Mouse (Mus musculus): Measurements from ENCODE around the gene Crim1. TPM values are rescaled to one million over a fixed set of nuclear protein-coding genes. Genes with fewer than 3 reads are reported as not detected.

Gene Crim1
- polyA plus RNA-seq, 1 experiment from 2014 or later, result 7.3 TPM

DNA sequence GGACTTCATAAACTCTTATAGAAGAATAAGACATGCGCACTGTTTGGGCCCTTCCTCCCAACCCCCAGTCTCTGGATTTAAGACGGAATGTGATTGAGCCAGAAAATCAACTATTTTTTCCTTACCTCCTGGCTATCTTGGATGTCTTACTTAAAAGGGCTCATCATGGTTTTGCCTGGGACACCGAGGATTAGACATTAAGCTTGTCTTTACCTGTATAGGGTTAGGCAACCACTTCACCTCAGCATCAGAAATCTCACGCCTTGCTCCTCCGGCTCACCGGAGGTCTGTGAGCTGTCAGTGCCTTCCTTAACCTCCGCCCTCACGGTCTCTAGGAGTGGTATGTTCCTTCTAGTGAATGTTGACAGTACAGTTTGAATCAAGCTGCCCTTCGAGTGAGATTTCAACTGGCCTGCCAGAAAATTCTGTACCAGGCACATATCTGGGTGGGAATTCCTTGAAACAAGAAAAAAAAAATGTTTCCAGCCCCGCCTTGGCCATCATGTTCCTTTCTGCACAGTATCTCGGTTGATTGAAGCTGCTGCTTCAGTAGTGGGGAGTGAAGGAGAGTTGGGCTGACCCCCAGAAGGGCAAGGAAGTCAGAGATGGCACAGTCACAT, 121.3 kb downstream of the Crim1 start:
- Histone ChIP-seq H3K4me1 (peaks cover 10% of the 10 kb centered on the region; the same call in 1 of the 2 replicates), H3K4me2 (replicated peaks) (no peak overlapping the region), H3K27me3 (no peaks in the 10 kb centered on the region), H3K27ac (replicated peaks) (no peak overlapping the region), H3K4me3 (no peak overlapping the region), H3K9me3 (no peaks in the 10 kb centered on the region), H3K9ac (replicated peaks) (no peak overlapping the region), H3K36me3 (peaks cover 3% of the 10 kb centered on the region; the same call in 1 of the 2 replicates)
- WGBS, result 93% methylated on average over 11 of the region's 11 CpGs
- ATAC-seq (replicated peaks), result no peak

DNA sequence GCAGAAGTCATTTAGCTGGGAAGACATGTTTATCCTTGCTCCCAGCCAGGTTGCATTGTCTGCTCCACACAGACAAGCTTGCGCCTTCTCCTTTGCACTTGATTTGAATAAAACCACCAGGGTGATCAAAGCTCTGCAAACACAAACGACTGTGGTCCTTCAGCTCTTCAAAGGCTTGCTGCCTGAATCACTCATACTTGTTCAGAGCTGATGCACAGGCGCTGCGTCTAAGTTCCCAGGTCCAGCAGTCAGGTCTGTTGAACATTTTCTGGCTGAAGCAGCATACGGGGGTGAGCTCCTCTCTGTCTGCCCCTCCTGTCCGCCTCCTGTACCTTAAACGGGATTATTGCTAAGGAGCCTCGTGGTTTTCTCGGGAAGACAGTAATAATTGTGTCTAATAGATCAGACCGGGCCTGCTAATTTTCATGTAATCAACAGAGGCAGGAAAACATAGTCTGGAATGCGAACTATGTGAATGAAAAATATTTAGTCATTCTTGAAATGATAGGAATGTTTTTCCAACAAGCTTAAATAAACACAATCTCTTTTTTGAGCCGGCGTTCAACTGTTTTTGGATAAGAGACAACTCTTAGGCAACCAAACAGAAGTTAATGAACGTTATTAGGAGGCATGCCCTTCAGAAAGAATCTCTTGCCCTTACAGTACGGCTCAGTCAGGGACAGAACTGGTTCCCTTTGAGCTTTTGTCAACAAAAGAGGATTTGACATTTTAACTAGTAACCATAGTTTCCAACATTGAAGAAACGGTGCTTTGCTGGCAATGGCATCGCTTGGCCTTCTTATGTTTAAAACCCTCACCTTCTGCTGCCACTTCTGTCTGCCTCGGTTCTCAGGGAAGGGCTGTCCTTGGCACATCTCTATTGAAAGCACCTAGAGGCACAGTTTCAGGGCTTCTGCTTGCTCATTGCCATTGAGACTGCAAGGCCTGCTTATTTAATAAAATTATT, 122.6 kb downstream of the Crim1 start:
- Histone ChIP-seq H3K9me3 (no peaks in the 10 kb centered on the region), H3K27me3 (no peaks in the 10 kb centered on the region), H3K27ac (replicated peaks) (no peak overlapping the region), H3K4me2 (replicated peaks) (no peak overlapping the region), H3K4me3 (no peak overlapping the region), H3K4me1 (peaks cover 10% of the 10 kb centered on the region; the same call in 1 of the 2 replicates), H3K9ac (replicated peaks) (no peak overlapping the region), H3K36me3 (peaks cover 3% of the 10 kb centered on the region; the same call in 1 of the 2 replicates)
- WGBS, result 40% methylated on average over 18 of the region's 18 CpGs
- no peak for ATAC-seq (replicated peaks)

DNA sequence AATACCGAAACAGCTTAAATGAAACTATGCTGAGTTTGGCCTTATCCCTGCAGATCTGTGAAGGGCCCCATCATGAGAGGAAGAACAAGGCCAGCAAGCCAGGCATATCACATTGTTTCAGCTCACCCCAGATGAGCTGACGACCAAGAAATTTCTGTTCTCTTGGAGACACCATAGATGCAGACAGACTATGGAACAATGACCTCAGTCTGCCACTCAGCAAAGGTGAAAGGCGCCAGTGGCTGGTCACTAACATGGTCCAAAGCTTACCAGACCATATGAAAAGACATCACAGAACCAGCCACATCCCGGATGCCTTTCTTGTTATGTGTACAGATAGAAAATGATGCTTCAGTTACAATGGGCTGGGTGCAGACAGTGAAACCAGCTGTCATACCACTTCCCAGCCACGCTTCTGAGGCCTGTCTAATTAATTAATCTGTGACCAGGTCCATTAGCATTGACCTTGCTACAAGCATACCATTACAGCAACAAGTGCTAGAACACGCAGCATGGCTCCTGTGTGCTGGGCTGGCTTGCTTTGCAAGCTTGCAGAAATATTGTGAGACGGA, 125.8 kb downstream of the Crim1 start:
- H3K36me3 ChIP-seq, result no peaks in the 10 kb centered on the region
- no peak overlapping the region for H3K4me3 ChIP-seq
- H3K27me3 ChIP-seq, result no peaks in the 10 kb centered on the region
- H3K4me2 ChIP-seq (replicated peaks), result no peak overlapping the region
- no peak for ATAC-seq (replicated peaks)
- no peaks in the 10 kb centered on the region for H3K9me3 ChIP-seq
- no peak overlapping the region for H3K9ac ChIP-seq (replicated peaks)
- peaks cover 10% of the 10 kb centered on the region; the same call in 1 of the 2 replicates for H3K4me1 ChIP-seq
- WGBS, result 77% methylated on average over 7 of the region's 7 CpGs
- H3K27ac ChIP-seq (replicated peaks), result no peak overlapping the region

DNA sequence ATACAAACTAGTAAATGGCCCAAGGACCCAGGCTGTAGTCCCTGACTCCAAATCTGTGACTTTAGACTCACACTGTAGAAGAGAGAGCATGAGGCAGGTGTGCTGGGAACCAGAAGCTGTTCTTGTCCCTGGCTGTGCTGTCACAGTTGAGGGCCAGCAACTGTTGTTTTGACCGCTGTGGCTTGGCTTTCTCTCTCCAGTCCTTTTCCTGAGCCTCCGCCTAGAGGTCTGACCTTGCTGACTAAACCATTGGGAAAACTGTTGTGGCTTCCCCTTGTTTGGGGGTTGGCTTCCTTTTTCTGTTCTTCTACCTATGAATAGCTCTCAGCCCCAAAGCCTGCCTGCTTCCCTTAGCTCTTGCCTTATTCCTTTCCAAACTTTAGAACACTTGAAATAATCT, 126.3 kb downstream of the Crim1 start:
- Histone ChIP-seq H3K4me1 (peaks cover 10% of the 10 kb centered on the region; the same call in 1 of the 2 replicates), H3K4me2 (replicated peaks) (no peak overlapping the region), H3K27ac (replicated peaks) (no peak overlapping the region), H3K27me3 (no peaks in the 10 kb centered on the region), H3K9ac (replicated peaks) (no peak overlapping the region), H3K36me3 (no peaks in the 10 kb centered on the region), H3K4me3 (no peak overlapping the region), H3K9me3 (no peaks in the 10 kb centered on the region)
- 94% methylated on average over 2 of the region's 2 CpGs for WGBS
- ATAC-seq (replicated peaks), result no peak

DNA sequence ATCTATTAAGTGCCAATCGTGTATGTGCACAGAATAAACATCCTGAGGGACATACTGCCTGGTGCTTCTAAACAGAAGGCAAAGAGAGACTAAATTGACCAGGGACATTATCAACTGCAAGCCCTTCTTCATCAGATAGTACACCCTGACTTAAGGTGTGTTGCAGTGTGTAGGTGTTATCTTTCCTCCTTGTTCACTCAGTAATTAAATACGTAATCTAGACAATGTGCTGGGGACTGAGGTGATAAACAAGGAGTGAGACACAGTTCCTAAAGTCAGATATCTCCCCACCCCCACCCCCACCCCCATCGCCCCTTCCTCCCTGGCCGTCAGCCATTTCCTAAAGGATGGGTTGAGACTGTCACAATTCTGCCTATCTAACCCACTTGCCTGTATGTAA, 127.1 kb downstream of the Crim1 start:
- ATAC-seq (replicated peaks), result no peak

DNA sequence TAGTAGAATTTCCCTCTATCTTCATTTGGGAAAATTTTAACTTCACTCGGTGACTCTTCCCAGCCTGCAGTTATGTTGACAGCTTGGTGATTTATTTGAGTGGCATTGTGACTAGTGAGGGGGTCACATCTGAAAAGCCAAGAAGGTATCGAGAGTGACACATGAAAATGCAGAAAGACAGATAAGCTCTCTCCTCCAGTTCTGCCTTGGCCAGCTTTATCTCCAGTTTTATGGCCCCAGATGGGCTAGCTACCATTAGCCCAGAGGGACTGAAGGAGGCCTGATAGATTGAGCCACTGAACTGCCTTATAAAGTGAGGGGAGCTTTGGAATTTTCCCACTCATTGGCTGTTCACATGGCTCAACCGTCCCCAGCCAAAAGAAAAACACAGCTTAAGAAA, 128.2 kb downstream of the Crim1 start:
- no peak overlapping the region for H3K27ac ChIP-seq (replicated peaks)
- no peak overlapping the region for H3K9ac ChIP-seq (replicated peaks)
- H3K36me3 ChIP-seq, result no peaks in the 10 kb centered on the region
- H3K9me3 ChIP-seq, result no peaks in the 10 kb centered on the region
- no peaks in the 10 kb centered on the region for H3K4me1 ChIP-seq
- no peaks in the 10 kb centered on the region for H3K27me3 ChIP-seq
- ATAC-seq (replicated peaks), result no peak
- no peak overlapping the region for H3K4me3 ChIP-seq
- 71% methylated on average over 3 of the region's 3 CpGs for WGBS
- H3K4me2 ChIP-seq (replicated peaks), result no peak overlapping the region

More for the DNA sequence above, 127.1 kb downstream of the Crim1 start:
- H3K9me3 ChIP-seq, result no peaks in the 10 kb centered on the region
- no peaks in the 10 kb centered on the region for H3K27me3 ChIP-seq
- H3K4me1 ChIP-seq, result peaks cover 10% of the 10 kb centered on the region; the same call in 1 of the 2 replicates
- H3K27ac ChIP-seq (replicated peaks), result no peak overlapping the region
- H3K36me3 ChIP-seq, result no peaks in the 10 kb centered on the region
- H3K4me3 ChIP-seq, result no peak overlapping the region
- WGBS, result 81% methylated on average over 4 of the region's 4 CpGs
- H3K4me2 ChIP-seq (replicated peaks), result no peak overlapping the region
- no peak overlapping the region for H3K9ac ChIP-seq (replicated peaks)

DNA sequence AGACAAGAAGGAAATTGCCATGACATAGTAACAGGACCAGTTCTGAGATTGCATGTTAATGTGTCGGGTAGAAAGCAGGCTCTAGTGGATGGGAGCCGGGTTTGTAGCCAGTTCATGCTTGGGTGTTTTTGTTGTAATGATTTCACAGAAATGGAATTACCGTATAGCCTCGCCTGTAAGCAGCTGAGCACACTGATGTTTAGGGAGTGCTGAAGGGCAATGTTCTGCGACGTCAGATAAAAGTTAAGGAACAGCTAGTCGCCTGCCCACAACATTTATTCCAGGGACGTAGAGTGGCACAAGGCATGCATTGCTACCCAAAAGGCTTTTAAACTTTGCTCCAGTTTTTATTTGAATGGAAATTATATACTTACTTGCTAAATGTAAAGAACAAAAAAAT, 131.4 kb downstream of the Crim1 start:
- Histone ChIP-seq H3K9ac (replicated peaks) (no peak overlapping the region), H3K4me1 (no peaks in the 10 kb centered on the region), H3K4me2 (replicated peaks) (no peak overlapping the region), H3K36me3 (no peaks in the 10 kb centered on the region), H3K27ac (replicated peaks) (no peak overlapping the region), H3K27me3 (no peaks in the 10 kb centered on the region), H3K9me3 (no peaks in the 10 kb centered on the region), H3K4me3 (no peak overlapping the region)
- 87% methylated on average over 8 of the region's 8 CpGs for WGBS
- ATAC-seq (replicated peaks), result no peak

DNA sequence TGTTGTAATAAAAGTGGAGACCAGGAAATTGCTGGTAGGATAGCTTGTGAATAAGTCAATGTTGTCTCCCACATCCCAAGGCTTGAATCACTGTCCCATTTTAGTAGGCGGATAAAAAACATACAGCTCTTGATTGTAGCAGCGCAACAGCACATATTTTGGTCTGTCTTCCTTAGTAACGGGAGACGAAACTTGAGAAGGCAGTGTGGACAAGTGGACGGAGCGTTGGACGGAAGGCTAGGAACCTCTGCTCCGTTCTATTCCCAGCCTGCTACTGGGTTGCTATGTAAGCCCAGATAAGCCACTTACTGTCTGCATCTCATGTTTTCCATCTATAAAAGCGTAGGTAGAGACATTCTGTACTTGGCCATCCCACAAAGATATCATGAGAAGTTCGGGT, 133.2 kb downstream of the Crim1 start:
- 97% methylated on average over 10 of the region's 10 CpGs for WGBS
- Histone ChIP-seq H3K9ac (replicated peaks) (no peak overlapping the region), H3K4me1 (peaks cover under 1% of the 10 kb centered on the region; the same call in 1 of the 2 replicates), H3K4me2 (replicated peaks) (no peak overlapping the region), H3K36me3 (no peaks in the 10 kb centered on the region), H3K9me3 (no peaks in the 10 kb centered on the region), H3K27me3 (no peaks in the 10 kb centered on the region), H3K4me3 (no peak overlapping the region), H3K27ac (replicated peaks) (no peak overlapping the region)
- ATAC-seq (replicated peaks), result no peak

DNA sequence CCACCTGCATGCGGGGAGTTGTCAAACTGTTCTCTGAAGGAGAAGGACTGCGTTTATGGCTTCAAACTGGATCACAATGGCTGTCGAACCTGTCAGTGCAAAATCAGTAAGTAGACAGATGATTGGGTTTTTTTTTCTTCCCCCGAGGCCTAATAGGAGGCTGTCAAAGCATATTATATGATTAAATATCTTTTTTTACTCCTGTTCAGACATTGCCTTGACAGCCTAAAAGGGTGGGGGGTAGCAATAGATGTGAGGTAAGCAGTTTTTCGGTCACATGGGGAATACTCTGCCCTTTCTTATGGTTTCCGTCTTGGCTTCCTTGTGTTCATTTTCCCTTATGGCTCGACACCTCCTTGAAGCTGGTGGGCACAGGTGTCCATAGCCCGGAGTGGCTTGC, 135.2 kb downstream of the Crim1 start:
- H3K4me1 ChIP-seq, result peaks cover 5% of the 10 kb centered on the region; the same call in 1 of the 2 replicates
- H3K27me3 ChIP-seq, result no peaks in the 10 kb centered on the region
- no peak for ATAC-seq (replicated peaks)
- H3K9me3 ChIP-seq, result no peaks in the 10 kb centered on the region
- WGBS, result 78% methylated on average over 8 of the region's 8 CpGs
- no peak overlapping the region for H3K9ac ChIP-seq (replicated peaks)
- no peaks in the 10 kb centered on the region for H3K36me3 ChIP-seq
- no peak overlapping the region for H3K27ac ChIP-seq (replicated peaks)
- H3K4me2 ChIP-seq (replicated peaks), result no peak overlapping the region
- H3K4me3 ChIP-seq, result no peak overlapping the region

DNA sequence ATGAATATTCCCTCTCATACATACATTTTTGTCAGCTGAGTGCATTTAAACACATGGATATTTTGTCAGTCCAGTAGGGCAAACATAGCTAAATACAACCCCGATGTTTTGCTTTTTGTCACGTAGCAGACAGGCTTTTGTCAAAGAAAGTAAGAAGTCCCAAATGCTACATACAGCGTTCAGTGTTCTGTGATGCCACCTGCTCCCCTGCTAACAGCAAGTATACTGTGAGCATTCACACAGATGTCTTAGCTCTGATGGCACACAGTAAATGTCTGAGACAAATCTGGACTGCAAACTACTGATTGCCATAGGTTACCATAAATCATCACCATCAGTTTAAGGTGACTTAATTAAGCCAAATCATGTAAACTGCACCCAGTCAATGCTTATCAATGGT, 143.6 kb downstream of the Crim1 start:
- no peak overlapping the region for H3K4me3 ChIP-seq
- H3K9ac ChIP-seq (replicated peaks), result no peak overlapping the region
- no peaks in the 10 kb centered on the region for H3K36me3 ChIP-seq
- 64% methylated on average over 3 of the region's 3 CpGs for WGBS
- 0 out of 2 replicates have a peak, but pooled peaks cover under 1% of the 10 kb centered on the region for H3K4me1 ChIP-seq
- no peak overlapping the region for H3K4me2 ChIP-seq (replicated peaks)
- H3K27me3 ChIP-seq, result no peaks in the 10 kb centered on the region
- H3K9me3 ChIP-seq, result no peaks in the 10 kb centered on the region
- H3K27ac ChIP-seq (replicated peaks), result no peak overlapping the region
- ATAC-seq (replicated peaks), result peak; percentile 77

DNA sequence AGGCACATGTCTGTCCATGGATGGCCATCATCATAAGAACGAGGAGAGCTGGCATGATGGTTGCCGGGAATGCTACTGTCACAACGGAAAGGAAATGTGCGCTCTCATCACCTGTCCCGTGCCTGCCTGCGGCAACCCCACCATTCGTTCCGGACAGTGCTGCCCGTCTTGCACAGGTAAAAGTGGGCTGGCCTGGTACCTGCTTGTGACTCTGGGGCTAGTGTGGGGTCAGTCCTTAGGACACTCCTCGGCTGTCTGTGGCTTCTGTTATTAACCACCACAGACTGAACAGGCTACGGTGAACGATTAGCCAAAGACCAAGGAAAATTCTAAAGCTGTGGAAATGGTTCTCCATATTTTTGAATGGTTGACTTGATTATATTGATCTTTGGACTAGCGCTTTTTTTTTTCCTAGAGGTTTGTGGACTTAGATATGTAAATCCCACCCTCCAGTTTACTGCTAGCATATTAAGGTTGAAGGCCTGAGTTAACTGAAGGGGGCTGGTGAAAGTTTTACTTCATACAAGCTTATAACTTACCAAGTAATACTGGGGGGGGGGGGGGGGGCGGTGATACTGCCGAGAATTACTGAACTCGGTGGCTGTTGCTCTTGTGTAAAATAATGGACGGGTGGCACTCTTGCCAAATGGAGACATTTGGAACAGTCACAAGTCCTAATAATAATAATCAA, 147.2 kb downstream of the Crim1 start:
- no peak overlapping the region for H3K4me2 ChIP-seq (replicated peaks)
- H3K36me3 ChIP-seq, result no peaks in the 10 kb centered on the region
- ATAC-seq (replicated peaks), result no peak
- H3K27ac ChIP-seq (replicated peaks), result no peak overlapping the region
- no peaks in the 10 kb centered on the region for H3K4me1 ChIP-seq
- H3K4me3 ChIP-seq, result no peak overlapping the region
- no peak overlapping the region for H3K9ac ChIP-seq (replicated peaks)
- WGBS, result 93% methylated on average over 17 of the region's 17 CpGs
- no peaks in the 10 kb centered on the region for H3K27me3 ChIP-seq
- no peaks in the 10 kb centered on the region for H3K9me3 ChIP-seq
